Mouse (Mus musculus): ENCODE data around the gene Actb. TPM values are rescaled to one million over a fixed set of nuclear protein-coding genes. Genes with fewer than 3 reads are reported as not detected.

The Actb gene
- polyA plus RNA-seq, 1 experiment, result 1,383 TPM

DNA sequence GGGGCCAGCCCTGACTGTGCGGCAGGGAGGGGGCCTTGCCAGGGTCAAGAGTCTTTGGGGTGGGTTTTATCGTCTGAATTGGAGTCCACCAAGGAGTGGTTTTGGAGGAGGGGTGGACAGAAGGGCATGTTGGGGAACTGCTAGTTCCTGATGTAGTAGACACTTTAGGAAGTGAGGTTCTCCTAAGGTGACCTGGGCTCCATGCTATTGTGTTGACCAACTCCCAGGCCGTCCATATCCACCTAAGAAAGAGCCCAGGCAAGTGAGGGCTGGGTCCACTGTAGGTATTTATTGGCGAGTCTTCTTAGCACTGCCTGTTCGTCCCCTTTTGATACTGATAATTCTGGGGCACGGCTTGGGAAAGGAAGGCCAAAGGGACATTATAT, 14.5 kb upstream of the Actb start:
- Histone ChIP-seq H3K27me3 (ENCODE audit: control insufficient read depth, insufficient read depth, low read length) (no peaks in the 10 kb centered on the region), H3K27ac (ENCODE audit: control insufficient read depth, insufficient read depth, low read depth, low read length) (no peak overlapping the region; the same call in 1 of the 2 replicates), H3K4me3 (ENCODE audit: control insufficient read depth, low read depth, low read length) (no peak overlapping the region), H3K4me1 (ENCODE audit: control insufficient read depth, insufficient read depth, low read length) (peaks cover 3% of the 10 kb centered on the region), H3K36me3 (ENCODE audit: control insufficient read depth, insufficient read depth, low read length) (no peaks in the 10 kb centered on the region)
- TF ChIP-seq CTCF (IDR thresholded peaks at IDR 0.05; ENCODE audit: control insufficient read depth, insufficient read depth, insufficient replicate concordance, low read depth, low read length) (no peak), POLR2A (IDR thresholded peaks at IDR 0.05; ENCODE audit: control insufficient read depth, low read depth, low read length) (no peak)

DNA sequence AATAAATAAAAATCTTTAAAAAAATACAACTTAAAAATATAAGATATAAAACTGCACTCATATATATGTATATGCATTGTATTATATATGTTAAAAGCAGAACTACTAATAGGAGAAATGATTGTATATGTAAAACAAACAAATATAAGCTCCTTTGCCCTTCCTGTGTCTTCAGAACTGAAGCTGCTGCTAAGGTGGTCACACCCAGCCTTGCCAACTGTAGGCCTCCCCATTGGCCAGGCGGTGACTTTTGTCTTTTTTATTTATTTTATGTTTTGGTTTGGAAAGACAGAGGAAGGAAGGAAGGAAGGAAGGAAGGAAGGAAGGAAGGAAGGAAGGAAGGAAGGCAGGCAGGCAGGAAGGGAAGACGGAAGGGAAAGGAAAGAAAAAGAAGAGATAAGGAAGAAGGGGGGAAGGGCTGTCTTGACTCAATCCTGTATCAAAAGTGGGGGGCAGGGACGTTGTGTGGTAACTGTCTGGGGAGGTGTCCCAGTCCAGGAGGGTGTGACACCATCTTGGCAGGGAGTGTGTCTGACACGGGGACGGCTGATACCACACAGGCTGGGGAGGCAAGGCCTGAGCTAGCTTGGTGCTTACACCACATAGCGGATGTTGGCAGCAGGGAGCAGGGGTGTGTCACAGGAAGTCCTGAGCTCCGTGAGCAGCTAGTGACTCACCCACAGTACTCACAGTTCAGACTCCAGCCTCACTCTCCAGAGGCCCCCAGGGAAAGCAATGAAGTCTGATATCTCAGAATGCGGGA, 13.9 kb upstream of the Actb start:
- Histone ChIP-seq H3K27ac (ENCODE audit: control insufficient read depth, insufficient read depth, low read depth, low read length) (no peak overlapping the region), H3K36me3 (ENCODE audit: control insufficient read depth, insufficient read depth, low read length) (no peaks in the 10 kb centered on the region), H3K4me3 (ENCODE audit: control insufficient read depth, low read depth, low read length) (no peak overlapping the region), H3K4me1 (ENCODE audit: control insufficient read depth, insufficient read depth, low read length) (peaks cover 3% of the 10 kb centered on the region), H3K27me3 (ENCODE audit: control insufficient read depth, insufficient read depth, low read length) (no peaks in the 10 kb centered on the region)
- TF ChIP-seq POLR2A (IDR thresholded peaks at IDR 0.05; ENCODE audit: control insufficient read depth, low read depth, low read length), result no peak
- no peak for TF ChIP-seq CTCF (IDR thresholded peaks at IDR 0.05; ENCODE audit: control insufficient read depth, insufficient read depth, insufficient replicate concordance, low read depth, low read length)

DNA sequence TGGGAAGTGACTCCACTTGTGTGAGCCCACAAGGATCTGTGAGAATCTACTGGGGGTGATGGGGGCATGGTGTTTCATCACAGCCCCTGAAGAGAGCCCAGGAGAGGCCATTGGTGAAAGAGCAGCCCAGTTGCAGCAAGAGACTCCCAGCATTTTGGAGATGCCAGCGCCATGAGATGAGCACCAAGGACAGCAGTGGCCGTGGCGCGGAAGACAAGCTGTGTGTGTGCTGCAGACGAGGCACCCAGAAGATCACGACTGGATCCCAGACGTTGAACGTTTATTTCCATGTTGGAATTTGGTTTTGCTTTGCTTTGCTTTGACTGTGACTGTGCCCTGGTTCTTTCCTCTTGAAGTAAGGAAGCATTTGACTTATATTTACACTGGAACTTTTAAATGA, 10.8 kb upstream of the Actb start:
- no peak overlapping the region for H3K27ac ChIP-seq (ENCODE audit: control insufficient read depth, insufficient read depth, low read depth, low read length)
- TF ChIP-seq CTCF (IDR thresholded peaks at IDR 0.05; ENCODE audit: control insufficient read depth, insufficient read depth, insufficient replicate concordance, low read depth, low read length), result no peak
- no peak for TF ChIP-seq POLR2A (IDR thresholded peaks at IDR 0.05; ENCODE audit: control insufficient read depth, low read depth, low read length)
- no peaks in the 10 kb centered on the region; the same call in 1 of the 2 replicates for H3K4me1 ChIP-seq (ENCODE audit: control insufficient read depth, insufficient read depth, low read length)
- H3K27me3 ChIP-seq (ENCODE audit: control insufficient read depth, insufficient read depth, low read length), result no peaks in the 10 kb centered on the region
- H3K4me3 ChIP-seq (ENCODE audit: control insufficient read depth, low read depth, low read length), result no peak overlapping the region
- H3K36me3 ChIP-seq (ENCODE audit: control insufficient read depth, insufficient read depth, low read length), result no peaks in the 10 kb centered on the region

DNA sequence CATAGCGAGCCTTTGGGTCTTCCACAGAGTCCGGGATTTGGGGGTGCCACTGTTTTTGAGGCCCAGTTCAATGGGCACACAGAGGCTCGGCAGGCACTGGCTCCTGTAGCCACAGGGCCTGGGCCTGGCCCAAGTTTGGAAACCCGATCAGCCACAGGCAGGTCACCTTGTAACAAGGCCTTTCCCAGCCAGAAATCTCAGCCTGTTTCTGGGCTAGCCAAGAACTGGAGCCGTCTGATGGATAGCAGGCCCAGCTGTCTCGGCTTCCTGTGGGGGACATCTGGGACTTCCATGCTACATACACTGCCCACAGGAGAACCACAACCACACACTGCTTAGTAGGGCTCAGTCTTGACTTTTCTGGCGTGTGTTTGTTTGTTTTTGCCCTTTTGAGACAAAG, 10.0 kb upstream of the Actb start:
- Histone ChIP-seq H3K4me3 (ENCODE audit: control insufficient read depth, low read depth, low read length) (no peak overlapping the region), H3K4me1 (ENCODE audit: control insufficient read depth, insufficient read depth, low read length) (no peaks in the 10 kb centered on the region; the same call in 1 of the 2 replicates), H3K27me3 (ENCODE audit: control insufficient read depth, insufficient read depth, low read length) (no peaks in the 10 kb centered on the region), H3K27ac (ENCODE audit: control insufficient read depth, insufficient read depth, low read depth, low read length) (no peak overlapping the region), H3K36me3 (ENCODE audit: control insufficient read depth, insufficient read depth, low read length) (no peaks in the 10 kb centered on the region)
- no peak for TF ChIP-seq POLR2A (IDR thresholded peaks at IDR 0.05; ENCODE audit: control insufficient read depth, low read depth, low read length)
- TF ChIP-seq CTCF (IDR thresholded peaks at IDR 0.05; ENCODE audit: control insufficient read depth, insufficient read depth, insufficient replicate concordance, low read depth, low read length), result no peak

DNA sequence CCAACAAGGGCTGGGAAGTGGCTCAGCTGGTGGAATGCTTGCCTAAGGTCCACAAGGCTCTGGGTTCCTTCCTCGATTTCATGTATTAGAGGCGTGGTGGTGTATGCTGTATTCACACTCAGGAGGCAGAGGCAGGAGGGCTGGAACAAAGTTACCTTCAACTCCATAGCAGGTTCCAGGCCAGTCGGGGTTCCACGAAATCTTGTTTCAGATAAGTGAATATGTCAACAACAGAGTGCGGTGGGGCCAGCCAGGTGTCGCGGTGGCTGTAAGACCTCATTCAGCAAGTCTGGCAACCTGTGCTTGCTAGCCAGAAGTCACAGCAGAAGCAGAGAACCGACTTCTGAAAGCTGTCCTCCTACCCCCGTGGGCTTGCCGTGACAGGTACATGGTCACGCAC, 8.7 kb upstream of the Actb start:
- TF ChIP-seq CTCF (IDR thresholded peaks at IDR 0.05; ENCODE audit: control insufficient read depth, insufficient read depth, insufficient replicate concordance, low read depth, low read length) (no peak), POLR2A (IDR thresholded peaks at IDR 0.05; ENCODE audit: control insufficient read depth, low read depth, low read length) (no peak)
- H3K27me3 ChIP-seq (ENCODE audit: control insufficient read depth, insufficient read depth, low read length), result no peaks in the 10 kb centered on the region
- H3K27ac ChIP-seq (ENCODE audit: control insufficient read depth, insufficient read depth, low read depth, low read length), result no peak overlapping the region
- no peak overlapping the region for H3K4me3 ChIP-seq (ENCODE audit: control insufficient read depth, low read depth, low read length)
- H3K36me3 ChIP-seq (ENCODE audit: control insufficient read depth, insufficient read depth, low read length), result no peaks in the 10 kb centered on the region
- peaks cover 2% of the 10 kb centered on the region; the same call in 1 of the 2 replicates for H3K4me1 ChIP-seq (ENCODE audit: control insufficient read depth, insufficient read depth, low read length)

DNA sequence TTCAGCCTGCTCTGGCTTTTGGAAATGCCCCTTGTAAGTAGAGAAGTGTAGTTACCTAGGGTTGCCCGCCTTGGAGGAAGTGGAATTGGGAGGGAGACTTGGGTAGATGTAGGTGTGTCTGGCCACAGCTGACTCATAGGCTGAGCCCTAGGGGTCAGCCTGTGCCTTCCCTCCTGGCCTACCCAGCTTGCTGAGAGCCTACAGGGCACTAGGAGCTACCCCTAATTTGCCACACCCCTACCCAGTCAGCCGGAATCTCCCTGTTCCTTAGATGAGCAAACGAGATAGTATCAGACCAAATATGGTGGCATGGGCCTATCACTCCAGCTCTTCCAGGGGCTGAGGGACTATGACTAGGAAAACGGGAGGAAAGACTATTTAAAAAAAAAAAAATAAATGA, 6.2 kb upstream of the Actb start:
- Histone ChIP-seq H3K4me1 (ENCODE audit: control insufficient read depth, insufficient read depth, low read length) (peaks cover 17% of the 10 kb centered on the region), H3K27me3 (ENCODE audit: control insufficient read depth, insufficient read depth, low read length) (no peaks in the 10 kb centered on the region), H3K27ac (ENCODE audit: control insufficient read depth, insufficient read depth, low read depth, low read length) (no peak overlapping the region), H3K4me3 (ENCODE audit: control insufficient read depth, low read depth, low read length) (no peak overlapping the region; the same call in 1 of the 2 replicates), H3K36me3 (ENCODE audit: control insufficient read depth, insufficient read depth, low read length) (no peaks in the 10 kb centered on the region)
- TF ChIP-seq POLR2A (IDR thresholded peaks at IDR 0.05; ENCODE audit: control insufficient read depth, low read depth, low read length) (no peak), CTCF (IDR thresholded peaks at IDR 0.05; ENCODE audit: control insufficient read depth, insufficient read depth, insufficient replicate concordance, low read depth, low read length) (no peak)

DNA sequence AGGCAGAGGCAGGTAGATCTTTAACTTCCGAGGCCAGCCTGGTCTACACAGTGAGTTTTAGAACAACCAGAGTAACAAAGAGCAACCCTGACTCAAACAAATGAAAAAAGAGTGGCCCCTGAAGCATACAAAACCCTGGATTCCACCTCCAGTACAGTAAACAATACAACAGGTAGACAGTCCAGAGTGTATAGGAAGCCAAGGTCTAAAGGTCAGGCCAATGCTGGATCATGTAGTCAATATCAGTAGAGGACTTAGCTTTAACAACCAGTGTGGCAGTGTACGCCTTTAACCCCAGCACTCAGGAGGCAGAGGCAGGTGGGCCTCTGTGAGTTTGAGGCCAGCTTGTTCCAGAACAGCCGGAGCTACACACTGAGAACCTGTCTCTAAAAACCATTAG, 5.8 kb upstream of the Actb start:
- no peaks in the 10 kb centered on the region for H3K36me3 ChIP-seq (ENCODE audit: control insufficient read depth, insufficient read depth, low read length)
- H3K4me1 ChIP-seq (ENCODE audit: control insufficient read depth, insufficient read depth, low read length), result peaks cover 17% of the 10 kb centered on the region
- no peak overlapping the region; the same call in 1 of the 2 replicates for H3K27ac ChIP-seq (ENCODE audit: control insufficient read depth, insufficient read depth, low read depth, low read length)
- peak overlapping the region; percentile 28 for H3K4me3 ChIP-seq (ENCODE audit: control insufficient read depth, low read depth, low read length)
- no peaks in the 10 kb centered on the region for H3K27me3 ChIP-seq (ENCODE audit: control insufficient read depth, insufficient read depth, low read length)
- TF ChIP-seq POLR2A (IDR thresholded peaks at IDR 0.05; ENCODE audit: control insufficient read depth, low read depth, low read length) (no peak), CTCF (IDR thresholded peaks at IDR 0.05; ENCODE audit: control insufficient read depth, insufficient read depth, insufficient replicate concordance, low read depth, low read length) (no peak)

All from testis, adult 2 months (tissue).